Mouse (Mus musculus) E14TG2a.4 (cell line): ENCODE results near the gene Tmem56.

Experiments used
- H3K27me3 ChIP-seq: 2 replicates; pipeline ENCODE4 v1.6.1; 2014; ENCODE audit warnings: low read length, control low read depth; ENCODE audit not compliant: insufficient read depth
- H3K36me3 ChIP-seq: 2 replicates; pipeline ENCODE4 v1.6.1; 2014; ENCODE audit warnings: low read length, control low read depth; ENCODE audit not compliant: insufficient read depth
- H3K4me1 ChIP-seq: replicated peaks from 2 replicates; pipeline ENCODE4 v1.6.1; 2014; ENCODE audit warnings: low read depth, low read length, control low read depth
- H3K4me3 ChIP-seq: replicated peaks from 2 replicates; pipeline ENCODE4 v1.5.1; 2014; ENCODE audit warnings: mild to moderate bottlenecking, low read length
- H3K9me3 ChIP-seq: 2 replicates; pipeline ENCODE4 v1.6.1; 2014; ENCODE audit warnings: low read length, control low read depth
- CTCF ChIP-seq: conservative IDR thresholded peaks from 2 replicates; pipeline ENCODE4 v1.5.1; 2014; ENCODE audit warnings: low read length
- NANOG ChIP-seq: IDR thresholded peaks from 2 replicates; pipeline ENCODE4 v1.6.1; 2014; ENCODE audit warnings: borderline replicate concordance, low read length, mixed read lengths
- POU5F1 ChIP-seq: IDR thresholded peaks from 2 replicates; pipeline ENCODE4 v1.6.1; 2014; ENCODE audit warnings: low read length, borderline replicate concordance

Tmem56 gene

DNA sequence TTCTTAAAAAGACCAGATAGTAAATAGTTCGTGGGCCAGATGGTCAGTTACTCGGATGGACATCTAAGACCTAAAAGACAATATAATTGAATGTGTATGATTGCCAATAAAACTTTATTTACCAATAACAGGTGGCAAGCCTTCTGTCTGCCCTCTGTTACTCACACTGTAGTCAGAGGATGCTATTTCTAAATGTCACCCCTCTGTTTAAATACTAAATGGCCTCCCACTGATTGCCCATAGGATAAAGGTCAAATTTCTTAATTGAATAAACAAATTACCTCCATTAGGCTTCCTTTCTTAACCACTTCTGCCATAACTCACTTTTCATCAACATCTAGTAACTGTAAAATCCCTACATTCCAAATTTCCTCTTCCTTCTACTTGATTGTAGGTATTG, 10.3 kb downstream of the Tmem56 start:
- no peak overlapping the region for H3K4me3 ChIP-seq
- no peaks in the 10 kb centered on the region for H3K36me3 ChIP-seq
- no peaks in the 10 kb centered on the region for H3K9me3 ChIP-seq
- H3K4me1 ChIP-seq: no peaks in the 10 kb centered on the region; the same call in 1 of the 2 replicates
- no peak for TF ChIP-seq CTCF
- no peak for TF ChIP-seq POU5F1
- no peak for TF ChIP-seq NANOG
- peaks cover 23% of the 10 kb centered on the region for H3K27me3 ChIP-seq

DNA sequence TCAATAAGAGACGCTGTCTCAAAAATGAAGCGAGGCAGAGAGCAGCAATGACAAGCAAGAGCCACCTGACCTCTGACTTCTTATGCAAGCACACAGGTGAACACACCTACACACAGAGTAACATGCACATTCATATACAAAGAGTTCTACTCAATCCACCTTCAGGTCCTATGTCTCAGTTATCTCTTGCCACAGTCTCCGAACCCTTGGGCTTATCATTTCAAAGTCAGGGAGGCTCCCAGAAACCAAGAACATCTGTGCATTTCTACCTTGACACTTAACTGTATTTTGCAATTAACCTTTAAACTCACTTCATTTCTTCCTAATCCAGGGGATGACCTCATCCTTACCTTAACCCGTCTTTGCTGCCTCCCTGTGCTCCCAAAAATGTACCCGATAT, 15.6 kb downstream of the Tmem56 start:
- Histone ChIP-seq H3K27me3 (peaks cover 49% of the 10 kb centered on the region), H3K9me3 (no peaks in the 10 kb centered on the region; the same call in 1 of the 2 replicates), H3K36me3 (no peaks in the 10 kb centered on the region), H3K4me1 (peaks cover 5% of the 10 kb centered on the region), H3K4me3 (no peak overlapping the region)
- no peak for TF ChIP-seq CTCF
- TF ChIP-seq NANOG: no peak
- TF ChIP-seq POU5F1: no peak

DNA sequence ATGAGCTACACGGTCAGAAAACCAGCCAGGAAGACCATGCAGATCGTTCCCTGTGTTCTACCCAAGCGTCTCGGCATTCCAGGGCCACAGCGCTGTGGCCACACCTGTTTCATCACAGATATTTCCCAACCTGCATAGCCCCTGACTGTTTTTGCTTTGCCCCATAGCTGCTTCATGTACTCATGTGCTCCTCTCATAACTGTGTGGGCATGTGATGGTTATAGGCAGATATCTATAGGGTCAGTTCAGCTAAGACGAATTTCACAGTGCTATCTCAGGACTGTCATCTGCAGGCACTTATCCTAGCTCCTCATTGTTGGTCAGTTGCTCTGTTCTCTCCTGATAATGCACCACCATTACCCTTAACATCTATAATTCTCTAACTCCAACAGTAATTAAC, 18.7 kb downstream of the Tmem56 start:
- H3K4me3 ChIP-seq: no peak overlapping the region
- no peak for TF ChIP-seq CTCF
- no peak for TF ChIP-seq NANOG
- no peak for TF ChIP-seq POU5F1
- H3K27me3 ChIP-seq: peaks cover 65% of the 10 kb centered on the region
- H3K4me1 ChIP-seq: peaks cover 7% of the 10 kb centered on the region
- H3K9me3 ChIP-seq: no peaks in the 10 kb centered on the region; the same call in 1 of the 2 replicates
- no peaks in the 10 kb centered on the region for H3K36me3 ChIP-seq

DNA sequence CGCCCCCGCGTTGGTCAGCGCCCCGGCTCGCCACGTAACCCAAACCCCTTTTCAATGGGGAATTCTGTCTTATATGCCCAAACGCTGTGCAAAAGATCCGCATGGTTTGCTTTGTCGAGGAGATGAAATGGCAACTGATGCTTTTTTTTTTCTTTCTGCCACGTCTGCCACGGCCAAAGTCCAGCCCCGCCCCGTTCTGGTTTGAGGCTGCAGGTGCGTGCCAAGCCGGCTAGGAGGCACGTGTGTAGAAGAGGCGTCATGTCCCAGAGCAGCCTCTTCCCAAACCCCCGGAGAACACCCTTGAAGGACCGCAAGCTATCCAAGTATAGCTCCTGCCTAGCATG, 19.7 kb downstream of the Tmem56 start:
- no peak for TF ChIP-seq POU5F1
- no peak for TF ChIP-seq CTCF
- no peak for TF ChIP-seq NANOG
- peaks cover 16% of the 10 kb centered on the region for H3K4me1 ChIP-seq
- H3K27me3 ChIP-seq: peaks cover 73% of the 10 kb centered on the region
- peak overlapping the region; percentile 79 for H3K4me3 ChIP-seq
- H3K36me3 ChIP-seq: no peaks in the 10 kb centered on the region
- H3K9me3 ChIP-seq: no peaks in the 10 kb centered on the region; the same call in 1 of the 2 replicates

DNA sequence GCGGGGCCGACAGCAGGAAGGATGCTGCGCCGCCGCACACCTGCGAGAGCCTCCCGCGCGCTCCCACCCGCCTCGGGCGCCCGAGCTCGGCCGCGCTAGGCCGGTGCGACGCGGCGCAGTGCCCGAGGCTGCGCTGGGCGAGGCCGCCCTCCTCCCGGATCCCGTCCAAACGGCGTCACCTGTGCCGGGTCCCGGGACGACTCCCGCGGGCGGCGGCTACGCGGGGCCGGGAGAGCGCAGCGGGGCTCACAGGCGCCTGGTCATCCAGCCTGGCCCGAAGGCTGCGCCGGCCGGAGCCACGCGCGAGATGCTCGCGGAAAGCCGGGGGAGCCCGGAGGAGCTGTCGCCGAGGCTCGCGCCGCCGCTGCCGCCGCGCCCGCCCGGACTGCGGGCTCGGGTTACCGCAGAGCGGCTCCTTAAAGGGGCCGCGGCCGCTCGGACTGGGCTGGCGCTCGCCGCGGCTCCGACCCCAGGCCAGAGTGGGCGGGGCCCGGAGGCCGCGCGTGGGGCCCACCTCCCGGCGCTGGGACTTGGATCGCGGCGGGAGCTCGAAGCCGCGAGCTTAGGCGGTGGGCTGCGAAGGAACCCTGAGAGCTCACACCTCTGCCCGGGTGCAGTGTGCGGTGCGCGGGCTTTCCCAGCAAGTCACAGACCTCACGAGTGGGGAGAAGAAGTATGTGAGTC, 20.2 kb downstream of the Tmem56 start:
- peaks cover 16% of the 10 kb centered on the region for H3K4me1 ChIP-seq
- no peaks in the 10 kb centered on the region; the same call in 1 of the 2 replicates for H3K9me3 ChIP-seq
- no peak for TF ChIP-seq CTCF
- TF ChIP-seq NANOG: no peak
- no peak for TF ChIP-seq POU5F1
- H3K36me3 ChIP-seq: no peaks in the 10 kb centered on the region
- H3K27me3 ChIP-seq: peaks cover 71% of the 10 kb centered on the region
- peak overlapping the region; percentile 79 for H3K4me3 ChIP-seq

DNA sequence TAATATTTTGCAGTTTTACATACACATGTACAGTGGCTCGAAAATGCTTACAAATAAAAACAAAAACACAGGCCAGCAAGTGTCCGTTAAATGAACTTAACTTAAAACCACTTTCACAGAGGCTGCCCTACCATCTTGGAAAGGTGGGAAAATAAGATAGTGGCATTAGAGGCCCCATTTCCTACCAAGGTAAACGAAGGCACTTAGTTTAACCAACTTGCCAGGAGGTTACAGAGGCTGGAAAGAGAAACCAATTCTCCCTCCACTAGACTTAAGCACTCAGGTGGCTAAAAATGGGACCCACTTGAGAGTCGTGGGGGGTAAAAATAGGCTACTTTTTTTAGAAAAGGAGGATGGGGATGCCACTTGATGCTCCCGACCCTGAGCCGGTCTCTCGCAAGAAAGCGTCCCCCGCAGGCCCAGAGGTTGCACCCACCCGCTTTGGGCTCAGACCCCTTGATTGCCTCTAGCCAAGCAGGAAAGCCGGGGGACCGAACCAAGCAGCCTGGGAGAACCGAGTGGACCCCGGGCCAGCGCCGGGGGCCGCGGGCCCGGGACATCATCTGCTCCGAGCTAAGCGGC, 20.9 kb downstream of the Tmem56 start:
- peaks cover 64% of the 10 kb centered on the region for H3K27me3 ChIP-seq
- no peaks in the 10 kb centered on the region; the same call in 1 of the 2 replicates for H3K9me3 ChIP-seq
- H3K4me3 ChIP-seq: peak overlapping the region; percentile 79
- no peaks in the 10 kb centered on the region for H3K36me3 ChIP-seq
- TF ChIP-seq NANOG: no peak
- TF ChIP-seq CTCF: no peak
- H3K4me1 ChIP-seq: peaks cover 16% of the 10 kb centered on the region

DNA sequence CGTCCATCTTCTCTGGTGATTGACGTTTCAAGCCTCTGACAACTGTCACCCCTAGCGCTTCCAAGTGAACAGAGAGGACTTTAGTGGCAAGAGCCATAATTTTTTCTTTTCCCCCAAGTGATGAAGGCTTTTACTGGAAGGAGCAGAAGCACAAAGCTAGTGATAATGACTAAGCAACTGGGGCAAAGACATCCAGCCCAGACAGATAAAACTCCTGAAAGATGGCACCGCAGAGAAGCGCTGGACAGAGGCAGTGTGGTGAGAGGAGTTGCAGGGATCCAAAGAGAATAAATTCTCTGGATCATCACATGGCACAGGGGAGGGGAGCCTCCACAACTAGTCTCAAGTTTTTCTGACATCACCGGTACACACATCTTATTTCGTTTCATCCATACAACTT, 21.6 kb downstream of the Tmem56 start:
- Histone ChIP-seq H3K9me3 (no peaks in the 10 kb centered on the region; the same call in 1 of the 2 replicates), H3K4me3 (no peak overlapping the region), H3K4me1 (peaks cover 16% of the 10 kb centered on the region), H3K36me3 (no peaks in the 10 kb centered on the region), H3K27me3 (peaks cover 62% of the 10 kb centered on the region)
- no peak for TF ChIP-seq NANOG

DNA sequence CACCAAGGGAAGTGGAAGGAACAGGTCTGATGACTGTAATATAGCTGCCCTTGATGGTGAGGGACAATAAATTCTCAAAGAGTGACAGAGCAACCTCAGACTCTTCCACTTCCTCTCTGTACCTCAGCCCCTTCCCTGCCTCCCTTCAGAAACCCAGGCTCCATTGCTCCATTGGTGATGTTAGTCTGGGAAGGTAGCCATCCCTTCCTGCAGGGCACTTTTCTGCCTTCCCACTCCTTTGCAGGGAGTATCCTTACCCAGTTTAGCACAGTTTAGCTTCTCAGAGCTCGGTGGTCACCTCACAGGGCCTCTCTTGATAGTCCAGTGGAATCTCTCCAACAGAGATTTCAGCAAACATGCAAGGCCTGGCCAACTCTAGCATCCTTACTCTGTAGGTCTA, 22.1 kb downstream of the Tmem56 start:
- Histone ChIP-seq H3K4me1 (peaks cover 16% of the 10 kb centered on the region), H3K27me3 (peaks cover 61% of the 10 kb centered on the region), H3K9me3 (no peaks in the 10 kb centered on the region; the same call in 1 of the 2 replicates), H3K4me3 (no peak overlapping the region), H3K36me3 (no peaks in the 10 kb centered on the region)
- no peak for TF ChIP-seq POU5F1
- no peak for TF ChIP-seq CTCF
- no peak for TF ChIP-seq NANOG

DNA sequence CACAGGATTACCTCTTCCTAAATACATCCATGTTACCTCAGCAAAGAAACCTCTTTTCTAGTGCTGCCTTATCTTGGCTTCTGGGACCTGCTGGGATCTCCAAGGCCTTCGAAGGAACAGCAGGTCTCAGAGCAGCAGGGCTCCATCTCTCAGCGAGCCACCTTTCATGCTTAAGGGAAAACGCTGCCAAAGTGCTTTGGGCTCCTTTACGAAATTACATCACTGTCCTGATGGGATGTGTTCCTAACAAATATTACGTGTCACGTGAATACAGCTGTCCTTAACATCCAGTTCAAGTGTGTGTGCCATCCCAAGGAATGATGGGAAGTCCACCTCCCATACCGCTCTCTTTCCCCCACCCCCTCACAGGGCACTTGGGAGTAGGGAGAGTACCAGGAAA, 22.9 kb downstream of the Tmem56 start:
- H3K4me1 ChIP-seq: peaks cover 16% of the 10 kb centered on the region
- H3K36me3 ChIP-seq: no peaks in the 10 kb centered on the region
- H3K9me3 ChIP-seq: no peaks in the 10 kb centered on the region
- H3K27me3 ChIP-seq: peaks cover 65% of the 10 kb centered on the region
- TF ChIP-seq NANOG (no peak), CTCF (no peak), POU5F1 (no peak)
- H3K4me3 ChIP-seq: no peak overlapping the region
